Mouse (Mus musculus): ENCODE measurements around the gene Csrp1. TPM values are rescaled to one million over a fixed set of nuclear protein-coding genes. Genes with fewer than 3 reads are reported as not detected.

Gene Csrp1
- polyA plus RNA-seq, 1 experiment = 219 TPM

- no peak overlapping the region for H3K4me3 ChIP-seq
- H3K27me3 ChIP-seq (ENCODE audit: control insufficient read depth, insufficient read depth, insufficient read length) = no peaks in the 10 kb centered on the region
- H3ac ChIP-seq (ENCODE audit: control insufficient read depth, insufficient read length) = no peak overlapping the region
- no peaks in the 10 kb centered on the region for H3K79me2 ChIP-seq (ENCODE audit: control insufficient read depth, insufficient read depth)
- peak overlapping the region; percentile 39 for H3K4me2 ChIP-seq (ENCODE audit: low read depth)
- TF ChIP-seq MYOG (IDR thresholded peaks at IDR 0.05; ENCODE audit: control insufficient read depth in 1 of 3, insufficient read depth in 1 of 3, insufficient read length in 2 of 3, low read depth in 2 of 3) (no peak), MAX (IDR thresholded peaks at IDR 0.05; ENCODE audit: low read depth) (no peak), TCF3 (IDR thresholded peaks at IDR 0.05; ENCODE audit: insufficient read length, low read depth) (no peak), REST (IDR thresholded peaks at IDR 0.05; ENCODE audit: insufficient read depth, insufficient read length) (no peak), USF1 (IDR thresholded peaks at IDR 0.05; ENCODE audit: low read depth) (no peak), E2F4 (IDR thresholded peaks at IDR 0.05; ENCODE audit: insufficient read depth) (no peak), SRF (IDR thresholded peaks at IDR 0.05; ENCODE audit: control insufficient read depth, insufficient read length, low read depth) (no peak), POLR2AphosphoS2 (IDR thresholded peaks at IDR 0.05; ENCODE audit: insufficient read length, low read depth) (no peak), POLR2A (IDR thresholded peaks at IDR 0.05; ENCODE audit: insufficient read length, low read depth) (no peak), CEBPB (IDR thresholded peaks at IDR 0.05; ENCODE audit: insufficient read depth, poor library complexity, severe bottlenecking) (no peak), MYOD1 (IDR thresholded peaks at IDR 0.05; ENCODE audit: control insufficient read depth in 1 of 3, insufficient read length in 2 of 3, low read depth in 2 of 3) (no peak), TCF12 (IDR thresholded peaks at IDR 0.05; ENCODE audit: insufficient read depth, poor library complexity, severe bottlenecking) (no peak)
- H3K36me3 ChIP-seq (ENCODE audit: control insufficient read depth, insufficient read depth) = no peaks in the 10 kb centered on the region
Observed at GRCm38 (mm10) chr1:135719486-135719885, 375 bp upstream of the Csrp1 start.

DNA sequence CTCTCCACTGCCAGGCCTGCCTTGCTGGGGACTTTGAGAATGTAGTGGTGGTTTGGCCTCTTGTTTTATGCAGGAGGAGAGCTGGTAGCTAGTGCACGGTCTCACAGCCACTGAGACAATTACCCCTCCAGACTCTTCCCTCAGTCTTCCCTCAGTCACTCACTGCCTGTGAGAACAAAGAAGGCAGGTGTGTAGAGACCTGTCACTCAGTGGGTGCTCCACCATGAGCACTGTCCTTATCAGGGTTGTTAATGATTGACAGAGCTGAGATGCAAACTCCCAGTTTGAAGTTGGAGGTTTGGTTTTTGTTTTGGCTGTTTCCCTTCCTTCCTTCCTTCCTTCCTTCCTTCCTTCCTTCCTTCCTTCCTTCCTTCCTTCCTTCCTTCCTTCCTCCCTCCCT lies 3.2 kb downstream of the Csrp1 start:
- Histone ChIP-seq H3K4me2 (ENCODE audit: low read depth) (no peak overlapping the region), H3ac (ENCODE audit: control insufficient read depth, insufficient read length) (no peak overlapping the region), H3K27me3 (ENCODE audit: control insufficient read depth, insufficient read depth, insufficient read length) (no peaks in the 10 kb centered on the region), H3K79me2 (ENCODE audit: control insufficient read depth, insufficient read depth) (no peaks in the 10 kb centered on the region), H3K4me3 (no peak overlapping the region), H3K36me3 (ENCODE audit: control insufficient read depth, insufficient read depth) (no peaks in the 10 kb centered on the region)
- no peak for TF ChIP-seq TCF3 (IDR thresholded peaks at IDR 0.05; ENCODE audit: insufficient read length, low read depth)
- no peak for TF ChIP-seq MAX (IDR thresholded peaks at IDR 0.05; ENCODE audit: low read depth)
- no peak for TF ChIP-seq POLR2AphosphoS2 (IDR thresholded peaks at IDR 0.05; ENCODE audit: insufficient read length, low read depth)
- no peak for TF ChIP-seq MYOG (IDR thresholded peaks at IDR 0.05; ENCODE audit: control insufficient read depth in 1 of 3, insufficient read depth in 1 of 3, insufficient read length in 2 of 3, low read depth in 2 of 3)
- TF ChIP-seq CEBPB (IDR thresholded peaks at IDR 0.05; ENCODE audit: insufficient read depth, poor library complexity, severe bottlenecking) = no peak
- TF ChIP-seq SRF (IDR thresholded peaks at IDR 0.05; ENCODE audit: control insufficient read depth, insufficient read length, low read depth) = no peak
- TF ChIP-seq REST (IDR thresholded peaks at IDR 0.05; ENCODE audit: insufficient read depth, insufficient read length) = no peak
- no peak for TF ChIP-seq E2F4 (IDR thresholded peaks at IDR 0.05; ENCODE audit: insufficient read depth)
- no peak for TF ChIP-seq TCF12 (IDR thresholded peaks at IDR 0.05; ENCODE audit: insufficient read depth, poor library complexity, severe bottlenecking)
- TF ChIP-seq POLR2A (IDR thresholded peaks at IDR 0.05; ENCODE audit: insufficient read length, low read depth) = no peak
- TF ChIP-seq USF1 (IDR thresholded peaks at IDR 0.05; ENCODE audit: low read depth) = no peak
- no peak for TF ChIP-seq MYOD1 (IDR thresholded peaks at IDR 0.05; ENCODE audit: control insufficient read depth in 1 of 3, insufficient read length in 2 of 3, low read depth in 2 of 3)

- Histone ChIP-seq H3ac (ENCODE audit: control insufficient read depth, insufficient read length) (no peak overlapping the region), H3K4me2 (ENCODE audit: low read depth) (no peak overlapping the region), H3K36me3 (ENCODE audit: control insufficient read depth, insufficient read depth) (no peaks in the 10 kb centered on the region), H3K4me3 (no peak overlapping the region), H3K27me3 (ENCODE audit: control insufficient read depth, insufficient read depth, insufficient read length) (no peaks in the 10 kb centered on the region), H3K79me2 (ENCODE audit: control insufficient read depth, insufficient read depth) (peaks cover under 1% of the 10 kb centered on the region)
- TF ChIP-seq TCF3 (IDR thresholded peaks at IDR 0.05; ENCODE audit: insufficient read length, low read depth) (no peak), SRF (IDR thresholded peaks at IDR 0.05; ENCODE audit: control insufficient read depth, insufficient read length, low read depth) (no peak), E2F4 (IDR thresholded peaks at IDR 0.05; ENCODE audit: insufficient read depth) (no peak), MYOG (IDR thresholded peaks at IDR 0.05; ENCODE audit: control insufficient read depth in 1 of 3, insufficient read depth in 1 of 3, insufficient read length in 2 of 3, low read depth in 2 of 3) (no peak), POLR2AphosphoS2 (IDR thresholded peaks at IDR 0.05; ENCODE audit: insufficient read length, low read depth) (no peak), CEBPB (IDR thresholded peaks at IDR 0.05; ENCODE audit: insufficient read depth, poor library complexity, severe bottlenecking) (no peak), USF1 (IDR thresholded peaks at IDR 0.05; ENCODE audit: low read depth) (no peak), MYOD1 (IDR thresholded peaks at IDR 0.05; ENCODE audit: control insufficient read depth in 1 of 3, insufficient read length in 2 of 3, low read depth in 2 of 3) (no peak), REST (IDR thresholded peaks at IDR 0.05; ENCODE audit: insufficient read depth, insufficient read length) (no peak), TCF12 (IDR thresholded peaks at IDR 0.05; ENCODE audit: insufficient read depth, poor library complexity, severe bottlenecking) (no peak), POLR2A (IDR thresholded peaks at IDR 0.05; ENCODE audit: insufficient read length, low read depth) (no peak), MAX (IDR thresholded peaks at IDR 0.05; ENCODE audit: low read depth) (no peak)
Observed at GRCm38 (mm10) chr1:135724134-135724533, 4.3 kb downstream of the Csrp1 start.

- H3K36me3 ChIP-seq (ENCODE audit: control insufficient read depth, insufficient read depth) = no peaks in the 10 kb centered on the region
- no peak overlapping the region for H3ac ChIP-seq (ENCODE audit: control insufficient read depth, insufficient read length)
- no peaks in the 10 kb centered on the region for H3K27me3 ChIP-seq (ENCODE audit: control insufficient read depth, insufficient read depth, insufficient read length)
- H3K4me2 ChIP-seq (ENCODE audit: low read depth) = no peak overlapping the region
- TF ChIP-seq MYOG (IDR thresholded peaks at IDR 0.05; ENCODE audit: control insufficient read depth in 1 of 3, insufficient read depth in 1 of 3, insufficient read length in 2 of 3, low read depth in 2 of 3) = no peak
- TF ChIP-seq TCF3 (IDR thresholded peaks at IDR 0.05; ENCODE audit: insufficient read length, low read depth) = no peak
- TF ChIP-seq POLR2A (IDR thresholded peaks at IDR 0.05; ENCODE audit: insufficient read length, low read depth) = no peak
- no peak for TF ChIP-seq REST (IDR thresholded peaks at IDR 0.05; ENCODE audit: insufficient read depth, insufficient read length)
- TF ChIP-seq E2F4 (IDR thresholded peaks at IDR 0.05; ENCODE audit: insufficient read depth) = no peak
- no peak for TF ChIP-seq POLR2AphosphoS2 (IDR thresholded peaks at IDR 0.05; ENCODE audit: insufficient read length, low read depth)
- no peak for TF ChIP-seq USF1 (IDR thresholded peaks at IDR 0.05; ENCODE audit: low read depth)
- TF ChIP-seq MYOD1 (IDR thresholded peaks at IDR 0.05; ENCODE audit: control insufficient read depth in 1 of 3, insufficient read length in 2 of 3, low read depth in 2 of 3) = no peak
- no peak for TF ChIP-seq CEBPB (IDR thresholded peaks at IDR 0.05; ENCODE audit: insufficient read depth, poor library complexity, severe bottlenecking)
- no peak for TF ChIP-seq SRF (IDR thresholded peaks at IDR 0.05; ENCODE audit: control insufficient read depth, insufficient read length, low read depth)
- no peak for TF ChIP-seq MAX (IDR thresholded peaks at IDR 0.05; ENCODE audit: low read depth)
- TF ChIP-seq TCF12 (IDR thresholded peaks at IDR 0.05; ENCODE audit: insufficient read depth, poor library complexity, severe bottlenecking) = no peak
- H3K79me2 ChIP-seq (ENCODE audit: control insufficient read depth, insufficient read depth) = peaks cover 11% of the 10 kb centered on the region
- no peak overlapping the region for H3K4me3 ChIP-seq
Observed at GRCm38 (mm10) chr1:135725324-135725723, 5.5 kb downstream of the Csrp1 start.
